Mouse (Mus musculus) CD4-positive naive resting alpha-beta T cell, adult 76 days (primary cell): ENCODE results near the gene Lgals3bp. TPM values are rescaled to one million over a fixed set of nuclear protein-coding genes. Genes with fewer than 3 reads are reported as not detected.

Source experiments
- total RNA-seq: library from RNA; stranded (reverse); gene quantifications from one replicate; pipeline ENCODE4 v1.2.4, GENCODE M21; 2023

The Lgals3bp gene
- total RNA-seq, result 45.9 TPM

GRCm38 (mm10) chr11:118401760-118402280 lies at the start of gene Lgals3bp:
TSS of gene Lgals3bp (minus strand) at chr11:118402092.

GRCm38 (mm10) chr11:118427986-118428385 lies 26.1 kb upstream of the Lgals3bp start, which contains the start of gene C1qtnf1:
TSS of gene C1qtnf1 (plus strand) at chr11:118428203.

GRCm38 (mm10) chr11:118418834-118419504 lies 17.1 kb upstream of the Lgals3bp start, which contains the start of gene Cant1:
TSS of gene Cant1 (minus strand) at chr11:118419086.

GRCm38 (mm10) chr11:118355640-118356039 lies 46.3 kb downstream of the Lgals3bp start, which contains the start of gene Timp2:
TSS of gene Timp2 (minus strand) at chr11:118355740.

Other genes with a start within 250 kb of the Lgals3bp start
- gene Cyth1, start 153.5 kb downstream of the Lgals3bp start, total RNA-seq, result 216 TPM
- 90.1 TPM for gene Usp36, start 111.8 kb downstream of the Lgals3bp start, total RNA-seq
- gene Cep295nl, start 59.6 kb downstream of the Lgals3bp start, total RNA-seq, result 5.8 TPM
- 53.2 TPM for gene Timp2, start 46.4 kb downstream of the Lgals3bp start, total RNA-seq
- gene Cant1, start 17.0 kb upstream of the Lgals3bp start, total RNA-seq, result 45.0 TPM
- not detected for gene C1qtnf1, start 26.1 kb upstream of the Lgals3bp start, total RNA-seq
- 10.1 TPM for gene Engase, start 74.7 kb upstream of the Lgals3bp start, total RNA-seq